Mouse (Mus musculus) heart, postnatal 0 days (tissue): Measurements from ENCODE around the gene Cd151.

Source experiments
- CTCF ChIP-seq: IDR thresholded peaks from 2 replicates; pipeline ENCODE4 v1.5.1; 2016; ENCODE audit warnings: antibody characterized with exemption, control low read depth, low read depth
- EP300 ChIP-seq: IDR thresholded peaks from 2 replicates; pipeline ENCODE4 v1.6.1; 2016; ENCODE audit warnings: antibody characterized with exemption, low read depth

GRCm38 (mm10) chr7:141480842-141481497 lies 13.8 kb downstream of the Cd151 start:
- TF ChIP-seq CTCF (peak; percentile 94), EP300 (no peak)
